Mouse (Mus musculus) layer of hippocampus, adult 2 months (tissue): ENCODE data around the gene Icam5. TPM values are rescaled to one million over a fixed set of nuclear protein-coding genes. Genes with fewer than 3 reads are reported as not detected.
A peak's percentile ranks its signal among the peaks of the same experiment; 100 is the strongest.
"Not testable (repeated sequence)": the region's sequence is repeated elsewhere in the genome, so short reads cannot be mapped to it uniquely, and the experiment has no call there.

ENCODE experiments used
- DNase-seq, 2 experiments: peaks; one replicate each; pipeline ENCODE4 v3.0.0; 2022; ENCODE audit warnings: low spot score in 2 of 2
- H3K27ac ChIP-seq: fragments of 200-600 bp; 2 replicates; pipeline ENCODE4 v1.8.1; 2022
- H3K4me3 ChIP-seq: fragments of 200-600 bp; 2 replicates; pipeline ENCODE4 v1.8.1; 2022; ENCODE audit warnings: mild to moderate bottlenecking
- CTCF ChIP-seq: fragments of 200-600 bp; conservative IDR thresholded peaks from 2 replicates; pipeline ENCODE4 v1.8.1; 2022; ENCODE audit warnings: antibody characterized with exemption, mild to moderate bottlenecking, moderate library complexity
- total RNA-seq, 2 experiments: library from RNA; stranded (reverse); gene quantifications; 2 replicates each; pipeline ENCODE4 v1.2.3; 2021

Icam5 gene
- total RNA-seq, 2 experiments from 2014 or later, result 363 to 382 TPM

DNA sequence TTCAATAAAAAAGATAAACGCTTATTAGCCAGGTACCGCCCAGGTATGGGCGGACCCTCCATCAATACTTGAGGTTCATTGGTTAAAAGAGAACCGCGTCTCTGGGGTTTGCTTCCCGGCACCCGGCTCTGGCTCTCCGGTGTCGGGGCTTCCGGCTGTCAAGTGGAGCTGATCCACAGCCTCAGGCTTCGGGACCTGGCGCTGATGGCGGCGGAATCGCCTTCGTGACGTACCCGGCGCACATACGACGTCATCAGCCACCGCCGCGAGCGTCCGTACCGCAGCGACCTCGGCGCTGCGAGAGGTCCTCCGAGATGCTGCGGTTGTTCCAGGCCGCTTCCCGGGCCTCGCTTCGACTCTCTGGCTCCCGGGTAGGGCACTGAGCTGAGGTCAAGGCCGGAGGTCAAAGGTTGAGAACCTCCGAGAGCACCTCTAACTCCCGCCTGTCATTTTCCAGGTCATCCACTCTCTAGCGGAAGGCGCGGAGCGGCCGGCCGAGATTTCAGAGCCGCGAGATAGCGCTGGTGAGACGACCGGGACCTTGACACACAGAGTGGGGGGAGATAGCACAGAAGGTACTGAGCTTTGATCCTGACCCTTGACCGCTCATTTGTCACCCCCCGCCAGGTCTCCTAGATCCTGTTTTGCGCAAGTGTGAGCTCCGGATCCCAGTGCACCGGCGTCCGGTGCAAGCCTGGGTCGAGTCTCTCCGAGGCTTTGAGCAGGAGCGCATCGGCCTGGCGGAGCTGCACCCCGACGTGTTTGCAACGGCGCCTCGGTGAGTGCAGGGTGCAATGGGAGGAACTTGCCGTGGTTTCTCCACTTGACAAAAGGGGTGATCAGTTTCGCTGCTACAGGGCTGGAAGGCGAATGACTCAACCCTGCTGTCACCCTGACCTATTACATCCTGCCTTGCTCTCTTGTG, 29.0 kb upstream of the Icam5 start, which contains the start of gene Mrpl4:
Mrpl4 (plus strand) TSS at position 112 of the 925 bp plus-strand sequence.
- H3K27ac ChIP-seq, result peak within 1 kb of the TSS; percentile 94
- peak within 1 kb of the TSS; percentile 74 for H3K4me3 ChIP-seq
- TF ChIP-seq CTCF, result peak; percentile 16; the same call in 1 of the 2 replicates
- DNase-seq, result peak; percentile 88 to 94

GRCm38 (mm10) chr9:21007313-21007952, 24.4 kb upstream of the Icam5 start:
- H3K4me3 ChIP-seq, result no peak overlapping the region
- no peak for TF ChIP-seq CTCF
- H3K27ac ChIP-seq, result no peak overlapping the region
- DNase-seq, result no peak

DNA sequence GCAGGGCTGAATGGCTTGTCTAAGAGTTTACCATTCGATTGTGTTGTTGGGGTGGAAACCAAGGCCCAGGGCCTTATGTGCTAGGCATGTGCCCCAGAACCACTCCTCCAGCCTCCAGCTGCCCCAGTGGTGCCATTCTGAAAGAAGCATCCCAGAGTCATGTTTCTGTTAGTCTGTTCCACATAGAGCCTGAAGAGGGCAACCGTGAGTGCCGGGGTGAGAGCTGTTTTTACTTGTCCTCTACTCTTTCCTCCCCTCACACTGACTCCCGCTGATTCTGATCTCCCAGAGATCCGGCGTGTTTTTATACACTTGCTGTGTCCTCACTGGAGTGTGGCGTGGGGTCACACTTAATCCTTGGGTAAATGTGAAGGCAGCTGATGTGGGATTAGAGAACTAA, 23.9 kb upstream of the Icam5 start:
- H3K4me3 ChIP-seq, result no peak overlapping the region
- DNase-seq, result no peak
- H3K27ac ChIP-seq, result no peak overlapping the region
- peak; percentile 61 for TF ChIP-seq CTCF

GRCm38 (mm10) chr9:21010362-21010761, 21.5 kb upstream of the Icam5 start:
- TF ChIP-seq CTCF, result no peak

DNA sequence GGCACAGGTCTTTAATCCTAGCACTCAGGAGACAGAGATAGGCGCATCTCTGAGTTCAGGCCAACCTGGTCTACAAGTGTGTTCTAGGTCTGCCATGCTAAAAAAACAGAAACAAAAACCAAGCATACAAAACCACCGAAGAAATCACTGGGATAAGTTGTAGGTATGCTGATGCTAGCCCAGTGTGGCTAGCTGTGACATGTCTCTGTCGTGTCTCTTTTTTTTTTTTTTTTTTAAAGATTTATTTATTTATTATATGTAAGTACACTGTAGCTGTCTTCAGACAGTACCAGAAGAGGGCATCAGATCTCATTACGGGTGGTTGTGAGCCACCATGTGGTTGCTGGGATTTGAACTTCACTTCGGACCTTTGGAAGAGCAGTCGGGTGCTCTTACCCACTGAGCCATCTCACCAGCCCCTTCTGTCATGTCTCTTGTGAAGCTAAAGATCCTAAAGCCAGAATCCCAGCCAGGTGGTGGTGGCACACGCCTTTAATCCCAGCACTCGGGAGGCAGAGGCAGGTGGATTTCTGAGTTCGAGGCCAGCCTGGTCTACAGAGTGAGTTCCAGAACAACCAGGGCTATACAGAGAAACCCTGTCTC, 20.8 kb upstream of the Icam5 start:
- H3K27ac ChIP-seq, H3K4me3 ChIP-seq, DNase-seq: not testable (repeated sequence)
- peak; percentile 19; the same call in 1 of the 2 replicates for TF ChIP-seq CTCF

More at GRCm38 (mm10) chr9:21010362-21010761, 21.5 kb upstream of the Icam5 start:
- H3K4me3 ChIP-seq, result no peak overlapping the region
- H3K27ac ChIP-seq, result no peak overlapping the region
- DNase-seq, result no peak

DNA sequence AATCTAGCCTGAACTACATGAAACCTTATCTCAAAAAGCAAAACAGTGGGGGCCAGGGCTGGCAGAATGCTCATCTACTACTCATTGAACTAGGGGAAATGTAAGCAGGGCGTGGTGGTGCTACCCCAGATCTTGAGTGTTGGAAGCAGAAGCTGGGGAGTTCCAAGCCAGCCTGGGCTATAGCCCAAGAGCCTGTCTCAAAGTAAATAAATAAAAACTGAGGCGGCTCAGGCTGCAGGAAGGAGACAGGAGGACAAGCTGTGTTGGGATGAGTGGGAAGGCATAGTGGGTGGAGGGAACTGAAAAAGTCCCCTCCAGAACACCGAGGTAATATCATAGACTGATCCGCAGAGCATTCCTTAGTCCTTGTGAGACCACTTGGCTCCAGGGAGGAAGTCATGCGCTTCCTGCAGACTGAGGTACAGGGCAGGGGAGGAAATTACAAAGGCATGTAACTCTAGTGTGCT, 20.0 kb upstream of the Icam5 start:
- DNase-seq, result no peak
- Histone ChIP-seq H3K4me3 (no peak overlapping the region), H3K27ac (peak overlapping the region; percentile 46; the same call in 1 of the 2 replicates)
- no peak for TF ChIP-seq CTCF

DNA sequence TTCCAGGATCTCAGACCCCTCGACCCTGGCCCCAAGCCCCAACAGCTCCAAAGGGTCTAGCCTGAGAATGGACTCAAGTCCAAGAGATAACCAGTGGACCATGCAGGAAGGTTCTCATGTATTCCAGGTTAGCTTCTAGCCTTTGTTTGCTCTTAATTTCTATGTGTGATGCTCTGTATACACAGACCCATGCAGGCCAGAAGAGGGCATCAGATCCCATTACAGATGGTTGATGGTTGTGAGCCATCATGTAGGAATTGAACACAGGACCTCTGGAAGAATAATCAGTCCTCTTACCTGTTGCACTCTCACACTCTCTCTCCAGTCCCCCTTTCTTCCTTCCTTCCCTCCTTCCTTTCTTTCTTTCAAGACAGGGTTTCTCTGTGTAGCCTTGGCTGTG, 19.5 kb upstream of the Icam5 start:
- Histone ChIP-seq H3K4me3 (no peak overlapping the region), H3K27ac (peak overlapping the region; percentile 46; the same call in 1 of the 2 replicates)
- peak; percentile 38 for TF ChIP-seq CTCF
- no peak for DNase-seq

- no peak for DNase-seq
- Histone ChIP-seq H3K27ac (peak overlapping the region; percentile 51; the same call in 1 of the 2 replicates), H3K4me3 (peak overlapping the region; percentile 46)
- TF ChIP-seq CTCF, result no peak
Observed at GRCm38 (mm10) chr9:21014691-21015570, 16.9 kb upstream of the Icam5 start.

DNA sequence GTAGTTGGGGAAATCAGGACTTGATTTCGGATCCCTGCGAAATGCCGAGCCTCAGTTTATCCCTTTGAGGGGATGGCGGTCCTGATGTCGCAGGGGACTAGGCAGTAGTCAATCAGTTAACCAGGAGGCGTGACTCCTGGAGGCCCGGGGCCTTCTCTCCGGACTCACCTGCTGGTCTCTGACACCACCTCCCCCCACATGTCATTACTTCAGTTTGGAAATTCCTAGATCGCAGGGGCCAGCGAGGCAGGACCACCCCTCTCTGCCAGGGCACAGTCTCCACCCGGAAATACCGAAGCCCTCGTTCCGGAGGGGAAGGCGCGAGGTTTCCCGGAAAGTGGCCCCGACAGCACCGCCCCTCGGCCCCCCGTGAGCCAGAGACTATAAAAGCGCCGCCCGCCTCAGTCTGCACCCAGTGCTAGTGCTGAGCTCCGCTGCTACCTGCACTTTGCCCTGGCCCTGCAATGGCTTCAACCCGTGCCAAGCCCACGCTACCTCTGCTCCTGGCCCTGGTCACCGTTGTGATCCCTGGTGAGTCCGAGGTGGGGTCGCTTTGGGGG, 16.2 kb upstream of the Icam5 start, which contains the start of gene Icam1:
Icam1 (plus strand) TSS at position 415 of the 560 bp plus-strand sequence.
- Histone ChIP-seq H3K4me3 (peak within 1 kb of the TSS; percentile 46), H3K27ac (peak within 1 kb of the TSS; percentile 51; the same call in 1 of the 2 replicates)
- DNase-seq, result no peak
- TF ChIP-seq CTCF, result no peak

GRCm38 (mm10) chr9:21016331-21017176, 15.3 kb upstream of the Icam5 start:
- peak overlapping the region; percentile 26; the same call in 1 of the 2 replicates for H3K4me3 ChIP-seq
- H3K27ac ChIP-seq, result no peak overlapping the region
- TF ChIP-seq CTCF, result no peak
- no peak for DNase-seq

DNA sequence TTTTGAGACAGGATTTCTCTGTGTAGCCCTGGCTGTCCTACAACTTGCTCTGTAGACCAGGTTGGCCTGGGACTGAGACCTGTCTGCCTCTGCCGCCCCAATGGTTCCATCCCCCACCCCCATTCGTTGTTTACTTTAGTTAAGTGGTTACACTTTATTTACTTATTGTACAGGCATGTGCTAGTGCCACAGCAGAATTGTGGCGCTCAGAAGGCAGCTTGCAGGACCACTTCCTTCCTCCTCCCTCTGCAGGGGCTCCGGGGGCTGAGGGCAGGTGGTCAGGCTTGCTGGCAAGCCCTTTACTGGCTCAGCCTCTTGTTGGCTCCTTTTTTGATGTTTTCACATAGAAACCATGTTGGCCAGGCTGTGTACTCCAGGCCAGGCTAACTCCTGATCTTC, 14.7 kb upstream of the Icam5 start:
- Histone ChIP-seq H3K4me3 (no peak overlapping the region), H3K27ac (no peak overlapping the region)
- TF ChIP-seq CTCF, result no peak
- no peak for DNase-seq
